Mouse (Mus musculus): ENCODE measurements around the gene Gm21454. TPM values are rescaled to one million over a fixed set of nuclear protein-coding genes. Genes with fewer than 3 reads are reported as not detected.
"Not testable (repeated sequence)": the region's sequence is repeated elsewhere in the genome, so short reads cannot be mapped to it uniquely, and the experiment has no call there.

Gene Gm21454
- polyA plus RNA-seq (2012) = not detected in 2 replicates

GRCm38 (mm10) chrY:13252091-13252490 lies at the start of gene Gm21454, which contains the start of gene Gm21440:
Gene Gm21454 (plus strand): TSS chrY:13252442.
Gene Gm21440 (plus strand): TSS chrY:13252391.
- not testable (repeated sequence) for TF ChIP-seq GATA1 (IDR thresholded peaks at IDR 0.05; ENCODE audit: low read length)

GRCm38 (mm10) chrY:13223828-13224227 lies 28.4 kb upstream of the Gm21454 start, which contains the start of gene Gm21828:
Gene Gm21828 (minus strand): TSS chrY:13223928.
- not testable (repeated sequence) for TF ChIP-seq GATA1 (IDR thresholded peaks at IDR 0.05; ENCODE audit: low read length)

DNA sequence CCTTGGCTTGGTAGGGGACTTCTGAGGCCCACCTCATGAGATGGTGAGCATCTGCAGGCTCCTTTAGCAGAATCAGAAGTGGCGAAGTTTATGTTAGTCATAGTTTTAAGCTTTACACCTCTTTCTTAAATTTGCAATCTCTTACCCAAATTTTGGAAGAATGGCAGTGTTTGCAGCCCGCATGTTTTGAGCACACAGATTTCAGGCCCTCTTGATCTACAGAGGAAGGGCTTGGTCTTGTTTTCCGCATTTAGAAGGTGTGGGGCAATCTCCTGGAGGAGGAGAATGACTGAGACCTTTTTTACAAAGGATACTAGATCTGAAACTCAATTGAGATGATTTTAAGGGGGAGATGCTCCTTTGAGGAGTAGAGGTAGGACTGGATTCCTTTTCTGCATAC lies 96.7 kb downstream of the Gm21454 start, which contains the start of gene Gm21725:
Gene Gm21725, minus strand, starts transcription at position 101 of the 400 bp plus-strand sequence.
- not testable (repeated sequence) for TF ChIP-seq GATA1 (IDR thresholded peaks at IDR 0.05; ENCODE audit: low read length)

Other genes starting within 250 kb of the Gm21454 start
- not detected in 2 replicates for gene Gm20807, start 209.6 kb upstream of the Gm21454 start, polyA plus RNA-seq (2012)
- not detected in 2 replicates for gene Gm21891, start 119.0 kb upstream of the Gm21454 start, polyA plus RNA-seq (2012)
- gene Gm21425, start 90.5 kb upstream of the Gm21454 start, polyA plus RNA-seq (2012) = not detected in 2 replicates
- not detected in 2 replicates for gene Gm21828, start 28.5 kb upstream of the Gm21454 start, polyA plus RNA-seq (2012)
- gene Gm21440, start 51 bp upstream of the Gm21454 start, polyA plus RNA-seq (2012) = not detected in 2 replicates
- gene Gm21725, start 96.6 kb downstream of the Gm21454 start, polyA plus RNA-seq (2012) = not detected in 2 replicates
- not detected in 2 replicates for gene Gm21866, start 213.1 kb downstream of the Gm21454 start, polyA plus RNA-seq (2012)
- gene Gm20773, start 241.6 kb downstream of the Gm21454 start, polyA plus RNA-seq (2012) = not detected in 2 replicates